8 mouse cellular contexts compared by ENCODE assay signal in genomic region chr11:83941950-83942840, GRCm38 (mm10). TPM values are rescaled to one million over a fixed set of nuclear protein-coding genes. Genes with fewer than 3 reads are reported as not detected.
A peak's percentile ranks its signal among the peaks of the same experiment; 100 is the strongest.
DNase-seq lines count a peak whose midpoint lies in the region; ATAC-seq and TF ChIP-seq lines count a peak whose summit lies in the region.

Ddx52 (plus strand) TSS chr11:83942062.

- peak; percentile 100 for ATAC-seq in forebrain, postnatal 0 days
- ATAC-seq in lung, embryonic 15.5 days (ENCODE audit: borderline replicate concordance, extremely low read depth, low FRiP score, low TSS enrichment): peak; percentile 92; the same call in 1 of the 2 replicates

- H3K27ac ChIP-seq in MEL (ENCODE audit: control insufficient read depth, low read depth, low read length): peak within 1 kb of the TSS; percentile 67
- no peak within 1 kb of the TSS for H3K27ac ChIP-seq in cerebellum, adult 2 months (ENCODE audit: insufficient read depth, low read length)
- peak within 1 kb of the TSS; percentile 62 for H3K27ac ChIP-seq in forebrain, postnatal 0 days (ENCODE audit: low read depth, low read length)
- H3K27ac ChIP-seq in lung, embryonic 15.5 days: peak within 1 kb of the TSS; percentile 45

- TF ChIP-seq CTCF in MEL (IDR thresholded peaks at IDR 0.05 in 2 of 3, conservative IDR thresholded peaks at IDR 0.05 in 1 of 3; ENCODE audit: control insufficient read depth in 1 of 3, insufficient read depth in 1 of 3, low read depth in 2 of 3, low read length in 3 of 3, poor library complexity in 1 of 3, severe bottlenecking in 1 of 3): no peak
- no peak for TF ChIP-seq CTCF in cerebellum, adult 2 months (IDR thresholded peaks at IDR 0.05; ENCODE audit: borderline replicate concordance, insufficient read depth, low read depth, low read length)
- no peak for TF ChIP-seq CTCF in forebrain, postnatal 0 days (IDR thresholded peaks at IDR 0.05; ENCODE audit: low read depth)

- TF ChIP-seq EP300 in MEL (IDR thresholded peaks at IDR 0.05; ENCODE audit: low read depth in 1 of 2, low read length in 2 of 2): no peak

- H3K4me3 ChIP-seq in MEL (ENCODE audit: control insufficient read depth in 1 of 2, insufficient read depth in 1 of 2, low read depth in 2 of 2, low read length in 2 of 2): peak within 1 kb of the TSS; percentile 80 to 86
- peak within 1 kb of the TSS; percentile 55 for H3K4me3 ChIP-seq in cerebellum, adult 2 months (replicated peaks; ENCODE audit: insufficient read depth, low read depth, low read length)
- peak within 1 kb of the TSS; percentile 61 for H3K4me3 ChIP-seq in forebrain, postnatal 0 days (ENCODE audit: low read depth, low read length)
- H3K4me3 ChIP-seq in lung, embryonic 15.5 days: peak within 1 kb of the TSS; percentile 74

- H3K4me1 ChIP-seq in MEL (ENCODE audit: control insufficient read depth in 1 of 2, insufficient read depth in 2 of 2, low read length in 2 of 2): peaks cover 4 to 7% of the 10 kb centered on the region in 2 experiments; a peak in 1 of 4 replicates
- no peaks in the 10 kb centered on the region for H3K4me1 ChIP-seq in cerebellum, adult 2 months (ENCODE audit: control insufficient read depth, insufficient read depth, low read length)
- peaks cover 5% of the 10 kb centered on the region; the same call in 1 of the 2 replicates for H3K4me1 ChIP-seq in forebrain, postnatal 0 days (ENCODE audit: insufficient read depth)
- peaks cover 8% of the 10 kb centered on the region; the same call in 1 of the 2 replicates for H3K4me1 ChIP-seq in lung, embryonic 15.5 days

- 1% methylated on average over 49 of the region's 49 CpGs for WGBS in cerebellum, adult 2 months
- 1% methylated on average over 49 of the region's 49 CpGs for WGBS in forebrain, postnatal 0 days
- WGBS in lung, embryonic 15.5 days: under 1% methylated on average over 49 of the region's 49 CpGs

- H3K27me3 ChIP-seq in MEL (ENCODE audit: control insufficient read depth in 1 of 2, insufficient read depth in 2 of 2, low read length in 2 of 2): no peaks in the 10 kb centered on the region
- no peaks in the 10 kb centered on the region for H3K27me3 ChIP-seq in cerebellum, adult 2 months (ENCODE audit: control insufficient read depth, insufficient read depth, low read length)
- H3K27me3 ChIP-seq in forebrain, postnatal 0 days (ENCODE audit: insufficient read depth, low read length): no peaks in the 10 kb centered on the region
- no peaks in the 10 kb centered on the region; the same call in 1 of the 2 replicates for H3K27me3 ChIP-seq in lung, embryonic 15.5 days

- peaks cover 13% of the 10 kb centered on the region for H3K79me2 ChIP-seq in MEL (ENCODE audit: control insufficient read depth, insufficient read depth, low read length, poor library complexity)

- no peak for TF ChIP-seq RAD21 in MEL (IDR thresholded peaks at IDR 0.05; ENCODE audit: low read depth, low read length)

- H3K9ac ChIP-seq in MEL (ENCODE audit: control insufficient read depth, low read depth, low read length, poor library complexity, severe bottlenecking): peak within 1 kb of the TSS; percentile 86
- peak within 1 kb of the TSS; percentile 67 for H3K9ac ChIP-seq in forebrain, postnatal 0 days
- peak within 1 kb of the TSS; percentile 77 for H3K9ac ChIP-seq in lung, embryonic 15.5 days

- TF ChIP-seq POLR2A in MEL (IDR thresholded peaks at IDR 0.05; ENCODE audit: control insufficient read depth in 1 of 2, insufficient read depth in 1 of 2, low read depth in 1 of 2, low read length in 2 of 2, poor library complexity in 1 of 2): peak; percentile 90 to 96
- peak; percentile 79; the same call in 1 of the 2 replicates for TF ChIP-seq POLR2A in cerebellum, adult 2 months (IDR thresholded peaks at IDR 0.05; ENCODE audit: borderline replicate concordance, insufficient read depth, low read length)

- no peaks in the 10 kb centered on the region for H3K9me3 ChIP-seq in MEL (replicated peaks; ENCODE audit: insufficient read depth, low read length)
- no peaks in the 10 kb centered on the region for H3K9me3 ChIP-seq in forebrain, postnatal 0 days (ENCODE audit: low read length)
- H3K9me3 ChIP-seq in lung, embryonic 15.5 days: no peaks in the 10 kb centered on the region

- H3K4me2 ChIP-seq in forebrain, postnatal 0 days (ENCODE audit: low read depth): peak within 1 kb of the TSS; percentile 65
- peak within 1 kb of the TSS; percentile 60 for H3K4me2 ChIP-seq in lung, embryonic 15.5 days

- H3K36me3 ChIP-seq in MEL (ENCODE audit: control insufficient read depth in 1 of 2, insufficient read depth in 2 of 2, low read length in 2 of 2): peaks cover 12 to 13% of the 10 kb centered on the region in 2 experiments
- peaks cover 22% of the 10 kb centered on the region for H3K36me3 ChIP-seq in forebrain, postnatal 0 days (ENCODE audit: insufficient read depth)
- H3K36me3 ChIP-seq in lung, embryonic 15.5 days: peaks cover 36% of the 10 kb centered on the region

- DNase-seq in MEL (ENCODE audit: low read depth, low spot score): peak; percentile 98
- DNase-seq in cerebellum, adult 2 months: peak; percentile 87 to 90
- DNase-seq in forebrain, postnatal 0 days: peak; percentile 94
- DNase-seq in heart, postnatal 4 days: peak; percentile 89
- DNase-seq in layer of hippocampus, adult 8-10 months (ENCODE audit: low spot score in 2 of 2): peak; percentile 83 to 88
- peak; percentile 82 for DNase-seq in ovary, adult 18-20 months (ENCODE audit: low spot score)
- DNase-seq in thymus, postnatal 0 days (ENCODE audit: low spot score): peak; percentile 89

TF ChIP-seq in MEL, 35 proteins besides CTCF, POLR2A, EP300 and RAD21:
- peak; percentile 81; the same call in 1 of the 2 replicates for TF ChIP-seq POLR2AphosphoS2 (IDR thresholded peaks at IDR 0.05; ENCODE audit: low read length)
- TF ChIP-seq NELFE (IDR thresholded peaks at IDR 0.05; ENCODE audit: low read depth, low read length): peak; percentile 90
- TF ChIP-seq NRF1 (IDR thresholded peaks at IDR 0.05; ENCODE audit: insufficient read depth, low read depth, low read length, poor library complexity, severe bottlenecking): peak; percentile 74
- peak; percentile 59; the same call in 1 of the 2 replicates for TF ChIP-seq JUND (IDR thresholded peaks at IDR 0.05; ENCODE audit: low read depth, low read length)
- TF ChIP-seq ZNF384 (IDR thresholded peaks at IDR 0.05; ENCODE audit: low read depth, low read length): no peak
- TF ChIP-seq SIN3A (IDR thresholded peaks at IDR 0.05; ENCODE audit: low read length): peak; percentile 95
- TF ChIP-seq MAX (IDR thresholded peaks at IDR 0.05; ENCODE audit: low read length): peak; percentile 88
- peak; percentile 97 for TF ChIP-seq HCFC1 (IDR thresholded peaks at IDR 0.05; ENCODE audit: low read depth, low read length)
- TF ChIP-seq CHD1 (IDR thresholded peaks at IDR 0.05; ENCODE audit: low read depth, low read length): no peak
- peak; percentile 88 for TF ChIP-seq TBP (IDR thresholded peaks at IDR 0.05; ENCODE audit: low read depth, low read length)
- TF ChIP-seq MYC (IDR thresholded peaks at IDR 0.05; ENCODE audit: low read depth, low read length): peak; percentile 79; the same call in 1 of the 2 replicates
- TF ChIP-seq TCF12 (IDR thresholded peaks at IDR 0.05; ENCODE audit: low read depth, low read length): peak; percentile 79
- peak; percentile 86 for TF ChIP-seq KAT2A (conservative IDR thresholded peaks at IDR 0.05; ENCODE audit: low read depth, low read length)
- peak; percentile 96 for TF ChIP-seq MXI1 (IDR thresholded peaks at IDR 0.05; ENCODE audit: low read depth, low read length)
- no peak for TF ChIP-seq ZC3H11A (IDR thresholded peaks at IDR 0.05; ENCODE audit: low read depth, low read length)
- no peak for TF ChIP-seq E2F4 (IDR thresholded peaks at IDR 0.05; ENCODE audit: borderline replicate concordance, low read depth, low read length)
- TF ChIP-seq ETS1 (IDR thresholded peaks at IDR 0.05; ENCODE audit: low read depth, low read length): no peak
- TF ChIP-seq ELF1 (IDR thresholded peaks at IDR 0.05; ENCODE audit: low read depth, low read length): peak; percentile 99
- TF ChIP-seq MAFK (IDR thresholded peaks at IDR 0.05; ENCODE audit: borderline replicate concordance, low read depth, low read length): no peak
- peak; percentile 64; the same call in 1 of the 2 replicates for TF ChIP-seq ZMIZ1 (IDR thresholded peaks at IDR 0.05; ENCODE audit: low read depth, low read length)

RNA-seq across cellular contexts. Expression of gene Ddx52, which starts in this region (rescaled TPM):
- total RNA-seq in MEL (2012; rRNA removed): 57.0 and 58.6 TPM in 2 replicates
- 10 to 100 TPM in 1 of 2 experiments, not detected in 1; 48.2 TPM for polyA plus RNA-seq in MEL (2012; ENCODE audit: insufficient read depth in 1 of 2, insufficient read length in 2 of 2, low read depth in 1 of 2, low replicate concordance in 2 of 2, missing spikeins in 1 of 2)
- polyA plus RNA-seq in cerebellum, adult 2 months (2012; rRNA removed): 17.8 and 19.6 TPM in 2 replicates
- total RNA-seq in forebrain, postnatal 0 days (2014; rRNA removed): 25.1 and 30.3 TPM in 2 replicates
- polyA plus RNA-seq in forebrain, postnatal 0 days (2015; fragmentation: Nextera tagmentation; extraction: Ambion mirVana): 18.4 and 19.3 TPM in 2 replicates
- total RNA-seq in heart, postnatal 4 days (2021): 10 to 100 TPM; 13.4 to 14.0 TPM
- 10 to 100 TPM; 14.0 to 17.1 (median 16.4) TPM for total RNA-seq in layer of hippocampus, adult 8-10 months (2022)
- polyA plus RNA-seq in lung, embryonic 15.5 days (2015; fragmentation: Nextera tagmentation; extraction: Ambion mirVana): 33.3 and 37.5 TPM in 2 replicates
- 51.0 and 51.2 TPM in 2 replicates for polyA plus RNA-seq in thymus, postnatal 0 days (2015; fragmentation: Nextera tagmentation; extraction: Ambion mirVana)
